Mouse (Mus musculus) embryo, embryonic 9.5 days (tissue): ENCODE results near the gene Asb4.

Experiments
- DNase-seq: peaks from one replicate; pipeline ENCODE4 v3.0.0-alpha.2; 2017; ENCODE audit errors: extremely low spot score

The Asb4 gene

GRCm38 (mm10) chr6:5390952-5391351, 7.8 kb downstream of the Asb4 start:
- DNase-seq, result no peak

GRCm38 (mm10) chr6:5394971-5395370, 11.8 kb downstream of the Asb4 start:
- DNase-seq, result no peak

- DNase-seq, result no peak
Measured at GRCm38 (mm10) chr6:5396797-5397196, 13.6 kb downstream of the Asb4 start.

- DNase-seq, result peak; percentile 68
Measured at GRCm38 (mm10) chr6:5401394-5401793, 18.2 kb downstream of the Asb4 start.

- DNase-seq, result peak; percentile 49
Measured at GRCm38 (mm10) chr6:5403095-5403815, 20.1 kb downstream of the Asb4 start.

GRCm38 (mm10) chr6:5404016-5404415, 20.8 kb downstream of the Asb4 start:
- no peak for DNase-seq

GRCm38 (mm10) chr6:5408451-5409177, 25.4 kb downstream of the Asb4 start:
- peak; percentile 60 for DNase-seq

GRCm38 (mm10) chr6:5409676-5410075, 26.5 kb downstream of the Asb4 start:
- no peak for DNase-seq

GRCm38 (mm10) chr6:5410697-5411391, 27.7 kb downstream of the Asb4 start:
- DNase-seq, result peak; percentile 75

GRCm38 (mm10) chr6:5413282-5413681, 30.1 kb downstream of the Asb4 start:
- no peak for DNase-seq

GRCm38 (mm10) chr6:5421442-5421841, 38.3 kb downstream of the Asb4 start:
- DNase-seq, result no peak

- DNase-seq, result no peak
Measured at GRCm38 (mm10) chr6:5422386-5422785, 39.2 kb downstream of the Asb4 start.

GRCm38 (mm10) chr6:5423594-5423993, 40.4 kb downstream of the Asb4 start:
- DNase-seq, result no peak

- DNase-seq, result no peak
Measured at GRCm38 (mm10) chr6:5427033-5427432, 43.8 kb downstream of the Asb4 start.

GRCm38 (mm10) chr6:5429562-5429961, 46.4 kb downstream of the Asb4 start:
- DNase-seq, result no peak

GRCm38 (mm10) chr6:5429982-5430550, 46.9 kb downstream of the Asb4 start:
- no peak for DNase-seq

- no peak for DNase-seq
Measured at GRCm38 (mm10) chr6:5433887-5434286, 50.7 kb downstream of the Asb4 start.

GRCm38 (mm10) chr6:5437757-5438156, 54.6 kb downstream of the Asb4 start:
- DNase-seq, result no peak

- DNase-seq, result no peak
Measured at GRCm38 (mm10) chr6:5441221-5441620, 58.0 kb downstream of the Asb4 start.

- peak; percentile 44 for DNase-seq
Measured at GRCm38 (mm10) chr6:5442316-5443085, 59.3 kb downstream of the Asb4 start.

GRCm38 (mm10) chr6:5443104-5443863, 60.1 kb downstream of the Asb4 start:
- DNase-seq, result peak; percentile 18
